Mouse (Mus musculus) midbrain, embryonic 10.5 days (tissue): ENCODE data around the gene Tmem234. TPM values are rescaled to one million over a fixed set of nuclear protein-coding genes. Genes with fewer than 3 reads are reported as not detected.

Source experiments
- DNase-seq: peaks from one replicate; pipeline ENCODE4 v3.0.0-alpha.2; 2017; ENCODE audit warnings: low spot score
- H3K27ac ChIP-seq: fragments of 300-500 bp; sonication (generic); replicated peaks from 2 replicates; pipeline ENCODE4 v1.5.1; 2016; ENCODE audit warnings: mild to moderate bottlenecking
- H3K27me3 ChIP-seq: fragments of 300-500 bp; sonication (generic); 2 replicates; pipeline ENCODE4 v1.6.1; 2016; ENCODE audit warnings: low read depth, mild to moderate bottlenecking; ENCODE audit not compliant: poor library complexity, severe bottlenecking
- H3K36me3 ChIP-seq: fragments of 300-500 bp; sonication (generic); 2 replicates; pipeline ENCODE4 v1.6.1; 2016; ENCODE audit warnings: mild to moderate bottlenecking, moderate library complexity
- H3K4me1 ChIP-seq: fragments of 300-500 bp; sonication (generic); 2 replicates; pipeline ENCODE4 v1.6.1; 2016
- H3K4me3 ChIP-seq: fragments of 300-500 bp; sonication (generic); 2 replicates; pipeline ENCODE4 v1.5.1; 2016; ENCODE audit warnings: mild to moderate bottlenecking, moderate library complexity
- H3K9me3 ChIP-seq: fragments of 300-500 bp; sonication (generic); replicated peaks from 2 replicates; pipeline ENCODE4 v1.6.1; 2016; ENCODE audit warnings: mild to moderate bottlenecking
- WGBS: fragments of 180-500 bp; shearing (Covaris S2); methylation state at CpG from one replicate; pipeline ENCODE4 v1.1.7; 2016; 5-methylcytosine and 5-hydroxymethylcytosine counted together
- polyA plus RNA-seq: library from polyadenylated mRNA; unstranded; fragments of >200 nt; fragmentation: Nextera tagmentation; extraction: Ambion mirVana; gene quantifications from 2 replicates; pipeline ENCODE4 v1.2.1, GENCODE M21; 2016

Gene Tmem234
- polyA plus RNA-seq, 1 experiment from 2014 or later = 226 TPM

DNA sequence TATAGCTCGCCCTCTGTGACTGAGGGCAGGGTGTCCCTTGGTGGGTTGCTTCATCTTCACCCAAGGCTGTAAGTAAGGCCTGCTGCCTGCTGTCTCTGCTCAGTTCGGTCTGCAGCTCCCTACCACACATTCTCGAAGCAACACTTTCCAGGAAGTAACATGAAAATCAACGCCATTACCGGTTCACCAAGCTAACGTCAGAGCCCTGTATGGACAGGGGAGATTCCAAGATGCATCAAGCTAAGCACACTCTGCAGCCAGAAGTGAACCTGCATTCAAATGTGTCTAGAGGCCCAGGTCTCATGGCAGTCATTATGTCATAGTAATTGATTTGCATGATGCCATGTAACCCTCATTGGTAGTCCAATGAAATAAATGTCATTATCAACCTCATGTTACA is 30.4 kb upstream of the Tmem234 start:
- Histone ChIP-seq H3K9me3 (no peaks in the 10 kb centered on the region), H3K27me3 (no peaks in the 10 kb centered on the region), H3K36me3 (no peaks in the 10 kb centered on the region), H3K4me1 (peaks cover 1% of the 10 kb centered on the region; the same call in 1 of the 2 replicates), H3K27ac (no peak overlapping the region), H3K4me3 (no peak overlapping the region)
- no peak for DNase-seq
- 91% methylated on average over 6 of the region's 6 CpGs for WGBS

DNA sequence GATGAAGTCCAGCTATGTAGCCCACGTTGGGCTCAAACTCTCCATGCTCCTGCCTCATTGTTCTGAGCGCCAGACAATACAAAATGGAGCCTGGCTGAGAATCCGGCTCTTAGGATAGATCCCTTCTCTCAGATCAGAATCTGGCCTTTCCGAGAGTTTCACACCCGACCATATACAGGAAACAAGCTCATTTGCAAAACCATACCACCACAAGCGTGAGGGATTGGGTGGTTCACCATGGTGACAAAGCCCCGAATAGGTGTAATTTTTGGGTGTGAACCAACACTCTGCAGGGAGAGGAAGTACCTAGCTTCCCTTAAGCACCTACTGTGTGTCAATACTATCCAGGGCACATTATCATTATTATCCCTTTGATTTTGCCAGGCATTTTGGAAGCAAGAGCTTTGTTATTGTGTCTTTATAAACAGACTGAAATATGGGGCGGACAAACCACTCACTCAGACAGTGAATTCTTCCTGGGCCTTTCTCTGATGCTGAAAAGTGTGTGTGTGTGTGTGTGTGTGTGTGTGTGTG is 28.9 kb upstream of the Tmem234 start:
- no peak for DNase-seq
- H3K36me3 ChIP-seq = no peaks in the 10 kb centered on the region
- H3K27ac ChIP-seq = no peak overlapping the region
- no peak overlapping the region for H3K4me3 ChIP-seq
- H3K27me3 ChIP-seq = 0 out of 2 replicates have a peak, but pooled peaks cover under 1% of the 10 kb centered on the region
- peaks cover 9% of the 10 kb centered on the region for H3K4me1 ChIP-seq
- WGBS = 80% methylated on average over 8 of the region's 8 CpGs
- no peaks in the 10 kb centered on the region for H3K9me3 ChIP-seq

DNA sequence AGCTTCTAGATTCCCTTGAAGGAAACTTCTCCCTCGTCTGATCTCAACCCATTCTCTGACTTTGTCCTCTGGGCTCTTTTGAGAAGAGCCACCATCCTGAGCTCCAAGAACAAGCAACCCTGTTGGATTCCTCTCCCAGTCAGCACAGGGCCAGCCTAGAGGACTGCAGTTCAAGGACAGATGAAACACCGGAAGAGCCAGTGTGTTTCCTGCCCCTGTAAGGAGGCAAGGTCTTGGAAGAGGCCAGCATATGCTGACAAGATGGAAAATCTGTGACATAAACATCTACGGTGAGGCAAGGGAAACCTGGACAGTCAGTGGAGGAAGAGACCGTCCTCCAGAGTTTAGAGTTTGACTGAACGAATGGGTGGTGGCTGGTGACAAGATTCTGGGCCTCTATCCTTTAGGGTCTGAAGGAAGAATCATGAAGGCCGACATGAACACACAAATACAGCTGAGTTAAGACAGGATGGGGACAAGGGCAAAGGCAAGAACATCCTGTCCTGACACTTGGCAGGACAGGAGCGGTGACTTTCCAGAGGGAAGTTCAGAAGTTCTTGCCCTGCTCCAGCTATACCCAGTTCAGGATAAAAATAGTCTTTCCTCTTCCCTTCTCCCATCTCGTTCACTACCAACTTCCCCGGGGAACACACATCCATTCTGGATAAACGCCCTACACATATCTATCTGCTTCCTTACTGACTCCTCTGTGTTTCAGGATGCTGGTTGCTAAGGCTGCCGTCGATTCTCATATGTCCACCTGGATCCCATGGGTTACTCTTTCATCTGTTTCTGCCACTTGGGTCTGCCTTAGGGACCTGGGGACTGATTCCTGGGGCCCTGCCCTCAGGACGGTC is 28.0 kb upstream of the Tmem234 start:
- DNase-seq = no peak
- Histone ChIP-seq H3K4me3 (no peak overlapping the region), H3K9me3 (no peaks in the 10 kb centered on the region), H3K27ac (no peak overlapping the region), H3K27me3 (0 out of 2 replicates have a peak, but pooled peaks cover 5% of the 10 kb centered on the region), H3K36me3 (no peaks in the 10 kb centered on the region), H3K4me1 (peaks cover 17% of the 10 kb centered on the region)
- 86% methylated on average over 13 of the region's 13 CpGs for WGBS

- no peak for DNase-seq
- 0 out of 2 replicates have a peak, but pooled peaks cover 5% of the 10 kb centered on the region for H3K27me3 ChIP-seq
- no peak overlapping the region for H3K27ac ChIP-seq
- H3K4me3 ChIP-seq = no peak overlapping the region
- H3K9me3 ChIP-seq = no peaks in the 10 kb centered on the region
- 97% methylated on average over 4 of the region's 4 CpGs for WGBS
- no peaks in the 10 kb centered on the region for H3K36me3 ChIP-seq
- peaks cover 18% of the 10 kb centered on the region for H3K4me1 ChIP-seq
Observed at GRCm38 (mm10) chr4:129573093-129573370, 27.4 kb upstream of the Tmem234 start.

- 93% methylated on average over 8 of the region's 8 CpGs for WGBS
- Histone ChIP-seq H3K36me3 (no peaks in the 10 kb centered on the region), H3K27ac (no peak within 1 kb of the TSS), H3K4me3 (no peak within 1 kb of the TSS), H3K4me1 (peaks cover 18% of the 10 kb centered on the region), H3K9me3 (no peaks in the 10 kb centered on the region), H3K27me3 (0 out of 2 replicates have a peak, but pooled peaks cover 5% of the 10 kb centered on the region)
- no peak for DNase-seq
Observed at GRCm38 (mm10) chr4:129573430-129573829, 27.0 kb upstream of the Tmem234 start, which contains the start of gene Lck. Gene Lck, minus strand, starts transcription at chr4:129573641.

- DNase-seq = no peak
- peak overlapping the region; percentile 46; the same call in 1 of the 2 replicates for H3K27ac ChIP-seq
- H3K36me3 ChIP-seq = no peaks in the 10 kb centered on the region
- H3K4me1 ChIP-seq = peaks cover 18% of the 10 kb centered on the region
- H3K27me3 ChIP-seq = 0 out of 2 replicates have a peak, but pooled peaks cover 5% of the 10 kb centered on the region
- H3K9me3 ChIP-seq = no peaks in the 10 kb centered on the region
- WGBS = 62% methylated on average over 7 of the region's 8 CpGs
- H3K4me3 ChIP-seq = no peak overlapping the region
Observed at GRCm38 (mm10) chr4:129575171-129575844, 25.2 kb upstream of the Tmem234 start.

DNA sequence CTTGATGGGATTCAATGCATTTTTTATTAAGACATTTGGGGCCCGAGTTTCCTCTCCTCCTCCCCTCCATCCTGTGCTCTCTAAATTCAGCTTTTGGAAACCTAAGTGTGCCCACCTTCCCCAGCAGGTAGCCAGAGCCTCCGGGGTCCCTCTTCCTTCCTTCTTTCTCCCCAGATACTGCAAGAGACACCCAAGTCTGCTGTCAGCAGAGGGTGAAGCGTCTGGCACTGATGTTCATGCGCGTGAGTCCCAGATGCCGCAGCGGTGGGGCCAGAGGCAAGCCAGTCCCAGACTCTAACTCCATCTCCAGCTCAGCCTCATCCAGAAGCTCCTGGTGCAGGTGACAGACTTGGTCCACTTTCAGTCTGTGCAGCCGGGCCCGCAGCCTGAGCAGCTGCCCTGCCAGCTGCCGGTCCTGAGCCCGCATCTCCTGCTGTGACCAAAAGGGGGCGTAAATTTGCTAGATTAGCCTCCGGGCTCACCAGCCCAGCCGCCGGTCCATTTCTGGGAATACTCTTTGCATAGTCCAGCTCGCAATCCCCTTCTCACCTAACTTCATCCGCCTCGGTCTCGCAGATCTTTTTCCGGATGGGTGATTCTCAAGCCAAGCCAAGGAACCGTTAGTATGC is 23.5 kb upstream of the Tmem234 start:
- Histone ChIP-seq H3K27me3 (0 out of 2 replicates have a peak, but pooled peaks cover 5% of the 10 kb centered on the region), H3K4me1 (peaks cover 18% of the 10 kb centered on the region), H3K4me3 (peak overlapping the region; percentile 20), H3K9me3 (no peaks in the 10 kb centered on the region), H3K36me3 (no peaks in the 10 kb centered on the region), H3K27ac (peak overlapping the region; percentile 60)
- 37% methylated on average over 21 of the region's 21 CpGs for WGBS
- peak; percentile 75 for DNase-seq

DNA sequence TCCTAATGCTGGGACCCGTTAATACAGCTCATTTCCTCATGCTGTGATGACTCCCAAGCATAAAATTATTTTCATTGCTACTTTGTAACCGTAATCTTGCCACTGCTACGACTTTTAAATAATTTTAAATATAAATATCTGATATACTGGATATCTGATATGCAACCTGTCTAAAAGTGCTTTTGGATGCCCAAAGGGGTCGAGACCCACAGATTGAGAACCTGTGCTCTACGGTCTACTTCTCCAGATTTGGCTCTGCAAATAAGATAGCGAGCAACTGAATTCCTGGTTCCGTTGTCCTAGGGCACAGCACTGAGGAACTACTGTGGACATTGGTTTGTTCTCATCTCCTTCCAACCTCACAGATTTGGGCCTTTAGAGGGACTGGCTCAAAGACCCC is 22.8 kb upstream of the Tmem234 start:
- Histone ChIP-seq H3K27me3 (0 out of 2 replicates have a peak, but pooled peaks cover 5% of the 10 kb centered on the region), H3K36me3 (no peaks in the 10 kb centered on the region), H3K4me3 (no peak overlapping the region), H3K4me1 (peaks cover 18% of the 10 kb centered on the region), H3K9me3 (no peaks in the 10 kb centered on the region), H3K27ac (no peak overlapping the region)
- 83% methylated on average over 7 of the region's 7 CpGs for WGBS
- DNase-seq = no peak

GRCm38 (mm10) chr4:129578466-129578865 is 22.0 kb upstream of the Tmem234 start, which contains the start of gene Fam167b:
Gene Fam167b, minus strand, starts transcription at chr4:129578549.
- no peak for DNase-seq
- H3K27me3 ChIP-seq = 0 out of 2 replicates have a peak, but pooled peaks cover 5% of the 10 kb centered on the region
- WGBS = 84% methylated on average over 5 of the region's 5 CpGs
- peaks cover 18% of the 10 kb centered on the region for H3K4me1 ChIP-seq
- H3K9me3 ChIP-seq = no peaks in the 10 kb centered on the region
- no peaks in the 10 kb centered on the region for H3K36me3 ChIP-seq
- peak within 1 kb of the TSS; percentile 20; the same call in 1 of the 2 replicates for H3K4me3 ChIP-seq
- no peak within 1 kb of the TSS for H3K27ac ChIP-seq

DNA sequence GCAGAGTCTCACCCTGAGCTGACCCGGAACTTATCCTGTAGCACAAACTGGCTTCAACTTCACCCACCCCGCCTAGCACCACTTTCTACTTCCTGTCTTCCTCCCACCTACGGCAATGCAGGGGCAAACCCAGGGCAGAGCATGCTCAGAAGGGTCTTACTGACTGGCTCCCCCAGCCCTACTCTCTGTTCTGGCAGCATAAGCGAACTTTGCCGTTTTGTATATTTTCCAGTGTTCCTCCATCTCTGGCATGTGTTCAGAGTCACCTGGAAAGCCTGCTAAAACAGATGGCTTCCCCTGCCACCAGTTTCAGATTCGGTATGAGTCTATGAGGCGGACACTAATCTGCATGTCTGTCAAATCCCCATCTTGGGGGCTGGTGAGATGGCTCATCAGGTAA is 20.1 kb upstream of the Tmem234 start:
- DNase-seq = no peak
- whole genome bisulfite sequencing = 83% methylated on average over 7 of the region's 7 CpGs
- Histone ChIP-seq H3K4me3 (no peak overlapping the region), H3K9me3 (no peaks in the 10 kb centered on the region), H3K27me3 (0 out of 2 replicates have a peak, but pooled peaks cover 5% of the 10 kb centered on the region), H3K36me3 (no peaks in the 10 kb centered on the region), H3K27ac (no peak overlapping the region), H3K4me1 (peaks cover 28% of the 10 kb centered on the region)

DNA sequence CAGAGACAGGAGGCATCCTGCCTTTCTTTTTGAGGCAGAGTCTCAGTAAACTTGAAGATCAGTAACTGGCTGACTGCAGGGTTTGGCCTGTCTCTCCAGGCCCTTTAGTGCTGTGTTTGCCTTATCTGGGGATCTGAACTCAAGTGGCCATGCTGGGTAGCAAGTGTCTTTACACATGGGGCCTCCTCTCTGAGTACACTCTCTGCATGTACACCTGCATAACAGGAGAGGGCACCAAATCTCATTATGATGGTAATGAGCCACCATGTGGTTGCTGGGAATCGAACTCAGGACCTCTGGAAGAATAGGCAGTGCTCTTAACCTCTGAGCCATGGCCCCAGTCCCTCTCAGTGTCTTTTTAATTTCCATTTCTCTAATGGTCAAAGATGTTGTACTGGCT is 18.2 kb upstream of the Tmem234 start:
- Histone ChIP-seq H3K27ac (no peak overlapping the region), H3K36me3 (no peaks in the 10 kb centered on the region), H3K9me3 (no peaks in the 10 kb centered on the region), H3K4me1 (peaks cover 21% of the 10 kb centered on the region), H3K4me3 (no peak overlapping the region), H3K27me3 (no peaks in the 10 kb centered on the region)
- DNase-seq = no peak
- WGBS = 79% methylated on average over 1 of the region's 1 CpGs

GRCm38 (mm10) chr4:129584370-129584769 is 16.1 kb upstream of the Tmem234 start:
- DNase-seq = no peak
- Histone ChIP-seq H3K36me3 (no peaks in the 10 kb centered on the region), H3K9me3 (no peaks in the 10 kb centered on the region), H3K4me1 (peaks cover 17% of the 10 kb centered on the region), H3K4me3 (peak overlapping the region; percentile 58), H3K27ac (peak overlapping the region; percentile 79), H3K27me3 (no peaks in the 10 kb centered on the region)
- WGBS = 75% methylated on average over 1 of the region's 1 CpGs
